Mouse (Mus musculus): ENCODE measurements at regions not wholly inside any gene's neighbourhood (a gene's known extent, or its start where the extent isn't known, plus 50 kb on each side); places are given as distances from the start of the nearest gene placed in this dataset.

DNA sequence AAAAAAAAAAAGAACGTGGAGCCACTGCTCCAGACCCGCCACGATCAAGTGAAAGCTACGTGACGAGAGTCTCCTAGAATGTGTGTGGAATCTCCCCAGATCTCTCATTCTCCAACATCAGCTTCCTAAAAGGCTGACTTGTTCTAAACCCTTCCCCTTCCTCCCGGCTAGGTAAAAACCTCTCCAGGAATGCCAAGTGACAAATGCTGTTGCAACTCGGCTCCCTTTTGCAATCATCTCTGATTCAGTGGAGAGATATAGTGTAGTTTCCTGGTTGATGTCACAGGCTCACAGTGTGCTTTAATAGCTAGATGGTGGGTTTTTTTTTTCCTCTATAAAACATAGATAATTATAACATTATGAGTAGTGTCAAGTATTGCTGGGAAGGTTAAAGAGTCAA lies 57.6 kb upstream of the Crim1 start:
- Histone ChIP-seq H3K27me3 (ENCODE audit: insufficient read depth, low read length) (no peaks in the 10 kb centered on the region), H3K27ac (ENCODE audit: low read depth) (no peak overlapping the region), H3K36me3 (replicated peaks; ENCODE audit: insufficient read depth, low read length) (no peaks in the 10 kb centered on the region), H3K4me3 (ENCODE audit: low read depth, low read length) (no peak overlapping the region), H3K9me3 (ENCODE audit: low read length) (no peaks in the 10 kb centered on the region), H3K4me1 (ENCODE audit: insufficient read depth) (no peaks in the 10 kb centered on the region), H3K9ac (replicated peaks) (no peak overlapping the region), H3K4me2 (ENCODE audit: low read depth, low read length) (no peak overlapping the region)
- TF ChIP-seq CTCF (IDR thresholded peaks at IDR 0.05; ENCODE audit: low read depth) (no peak), EP300 (IDR thresholded peaks at IDR 0.05; ENCODE audit: low read depth) (no peak)
- 71% methylated on average over 7 of the region's 7 CpGs for WGBS (ENCODE audit: insufficient replicate concordance)
- no peak for ATAC-seq
- DNase-seq = no peak

- ATAC-seq (no peak), DNase-seq (no peak)
- Histone ChIP-seq H3K4me1 (ENCODE audit: insufficient read depth) (no peaks in the 10 kb centered on the region), H3K4me3 (ENCODE audit: low read depth, low read length) (no peak overlapping the region), H3K27ac (ENCODE audit: low read depth) (no peak overlapping the region), H3K27me3 (ENCODE audit: insufficient read depth, low read length) (no peaks in the 10 kb centered on the region), H3K9ac (replicated peaks) (no peak overlapping the region), H3K4me2 (ENCODE audit: low read depth, low read length) (no peak overlapping the region), H3K9me3 (ENCODE audit: low read length) (no peaks in the 10 kb centered on the region), H3K36me3 (replicated peaks; ENCODE audit: insufficient read depth, low read length) (no peaks in the 10 kb centered on the region)
- no peak for TF ChIP-seq EP300 (IDR thresholded peaks at IDR 0.05; ENCODE audit: low read depth)
- no peak for TF ChIP-seq CTCF (IDR thresholded peaks at IDR 0.05; ENCODE audit: low read depth)
- WGBS (ENCODE audit: insufficient replicate concordance) = 48% methylated on average over 4 of the region's 4 CpGs
These were observed 54.7 kb upstream of the Crim1 start for GRCm38 (mm10) chr17:78145335-78145734.

All from liver, postnatal 0 days (tissue).